Mouse (Mus musculus) hindbrain, embryonic 11.5 days (tissue): ENCODE data around the gene D6Ertd527e. TPM values are rescaled to one million over a fixed set of nuclear protein-coding genes. Genes with fewer than 3 reads are reported as not detected.
A peak's percentile ranks its signal among the peaks of the same experiment; 100 is the strongest.
"Not testable (repeated sequence)": the region's sequence is repeated elsewhere in the genome, so short reads cannot be mapped to it uniquely, and the experiment has no call there.

Source experiments
- ATAC-seq: fragments of 200-750 bp; cut with Nextera tagmentation; 2 replicates; pipeline ENCODE4 v1.8.0; 2017; ENCODE audit warnings: mild to moderate bottlenecking, moderate TSS enrichment, moderate library complexity; ENCODE audit not compliant: low FRiP score
- DNase-seq: peaks from one replicate; pipeline ENCODE4 v3.0.0-alpha.2; 2015; ENCODE audit warnings: low spot score
- H3K27ac ChIP-seq: fragments of 300-500 bp; sonication (generic); 2 replicates; pipeline ENCODE4 v1.5.1; 2014; ENCODE audit warnings: mild to moderate bottlenecking, low read depth, low read length
- H3K27me3 ChIP-seq: fragments of 300-500 bp; sonication (generic); 2 replicates; pipeline ENCODE4 v1.6.1; 2014; ENCODE audit warnings: mild to moderate bottlenecking, low read length, moderate library complexity, mixed read lengths; ENCODE audit not compliant: control insufficient read depth, insufficient read depth
- H3K36me3 ChIP-seq: fragments of 300-500 bp; sonication (generic); 2 replicates; pipeline ENCODE4 v1.6.1; 2014; ENCODE audit warnings: mild to moderate bottlenecking, low read length, moderate library complexity, mixed read lengths; ENCODE audit not compliant: control insufficient read depth, insufficient read depth
- H3K4me1 ChIP-seq: fragments of 300-500 bp; sonication (generic); replicated peaks from 2 replicates; pipeline ENCODE4 v1.6.1; 2014; ENCODE audit warnings: low read length, mixed read lengths; ENCODE audit not compliant: control insufficient read depth, insufficient read depth
- H3K4me2 ChIP-seq: fragments of 300-500 bp; sonication (generic); replicated peaks from 2 replicates; pipeline ENCODE4 v1.6.1; 2014; ENCODE audit warnings: mild to moderate bottlenecking, low read depth, low read length
- H3K4me3 ChIP-seq: fragments of 300-500 bp; sonication (generic); 2 replicates; pipeline ENCODE4 v1.5.1; 2014; ENCODE audit warnings: low read depth, low read length
- H3K9ac ChIP-seq: fragments of 300-500 bp; sonication (generic); 2 replicates; pipeline ENCODE4 v1.6.1; 2014; ENCODE audit warnings: low read depth, low read length
- H3K9me3 ChIP-seq: fragments of 300-500 bp; sonication (generic); 2 replicates; pipeline ENCODE4 v1.6.1; 2016; ENCODE audit warnings: low read length; ENCODE audit not compliant: control insufficient read depth
- WGBS: fragments of 180-500 bp; shearing (Covaris S2); extraction: QIAGEN DNeasy Blood & Tissue Kit; methylation state at CpG from one replicate; pipeline ENCODE4 v1.1.7; 2014; 5-methylcytosine and 5-hydroxymethylcytosine counted together
- polyA plus RNA-seq: library from polyadenylated mRNA; unstranded; fragments of >200 nt; fragmentation: Nextera tagmentation; extraction: Ambion mirVana; gene quantifications from 2 replicates; pipeline ENCODE4 v1.2.1, GENCODE M21; 2014

D6Ertd527e gene
- polyA plus RNA-seq, 1 experiment from 2014 or later = not detected

DNA sequence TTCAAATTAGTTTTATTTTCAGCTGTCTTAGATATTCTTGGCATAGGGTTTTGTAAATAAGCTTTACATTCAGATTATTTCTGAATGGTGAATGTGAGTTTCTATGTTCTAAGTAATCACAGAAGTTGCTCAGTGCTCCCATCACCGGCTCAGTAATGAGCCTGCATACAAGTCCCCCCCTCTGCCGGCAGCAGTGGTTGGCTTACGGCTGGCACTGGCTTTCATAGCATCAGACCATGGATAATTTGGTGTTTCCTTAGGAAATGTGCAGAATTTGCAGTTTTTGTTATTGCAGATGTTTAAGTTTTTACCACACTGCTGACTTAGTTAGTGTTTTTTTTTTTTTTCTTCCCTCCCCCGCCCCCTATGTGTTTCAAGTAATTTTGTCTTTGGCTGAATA is 25.1 kb upstream of the D6Ertd527e start:
- Histone ChIP-seq H3K4me1 (no peaks in the 10 kb centered on the region), H3K9me3 (no peaks in the 10 kb centered on the region), H3K4me3 (no peak overlapping the region), H3K9ac (no peak overlapping the region), H3K27me3 (no peaks in the 10 kb centered on the region), H3K27ac (no peak overlapping the region), H3K4me2 (no peak overlapping the region), H3K36me3 (no peaks in the 10 kb centered on the region)
- no peak for ATAC-seq
- DNase-seq = no peak
- WGBS = 92% methylated on average over 4 of the region's 4 CpGs

DNA sequence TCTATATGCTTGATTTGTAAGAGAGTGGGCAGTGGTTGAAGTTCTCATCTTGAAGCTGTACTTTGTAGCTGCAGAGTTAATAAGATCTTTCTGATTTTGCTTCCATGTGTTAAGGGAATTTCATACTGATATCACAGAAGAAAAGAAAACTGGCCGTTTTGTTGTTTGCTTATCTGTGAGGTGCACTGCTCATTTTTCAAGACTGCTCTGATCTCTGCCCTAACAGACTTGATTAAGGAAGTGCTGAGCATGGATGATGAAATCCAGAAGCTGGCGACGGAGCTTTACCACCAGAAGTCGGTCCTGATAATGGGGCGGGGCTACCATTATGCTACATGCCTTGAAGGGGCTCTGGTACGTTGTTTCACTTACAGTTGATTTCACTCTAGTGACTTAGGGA is 19.5 kb upstream of the D6Ertd527e start:
- Histone ChIP-seq H3K4me1 (no peaks in the 10 kb centered on the region), H3K4me2 (no peak overlapping the region), H3K9ac (no peak overlapping the region), H3K36me3 (0 out of 2 replicates have a peak, but pooled peaks cover 2% of the 10 kb centered on the region), H3K27ac (no peak overlapping the region), H3K4me3 (no peak overlapping the region), H3K9me3 (no peaks in the 10 kb centered on the region), H3K27me3 (no peaks in the 10 kb centered on the region)
- DNase-seq (no peak), ATAC-seq (no peak)
- 88% methylated on average over 6 of the region's 6 CpGs for WGBS

DNA sequence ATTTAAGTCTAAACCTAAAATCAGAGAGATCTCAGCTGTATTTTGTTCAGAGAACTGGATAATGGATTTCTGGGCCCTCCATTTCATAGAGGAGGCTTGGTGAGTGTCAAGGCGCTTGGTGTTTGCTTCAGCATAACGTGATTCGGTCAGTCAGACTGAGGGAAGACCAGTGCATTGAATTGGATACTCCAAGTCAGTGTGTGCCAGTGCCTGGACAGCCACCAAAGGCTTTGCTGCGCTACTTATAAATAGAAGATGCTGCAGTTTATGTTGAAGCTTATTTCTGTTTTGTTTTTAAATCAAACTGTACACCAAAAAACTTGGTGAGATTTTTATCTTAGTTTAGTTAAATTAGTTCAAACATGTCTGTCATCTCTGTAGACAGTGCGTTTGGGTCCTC is 16.2 kb upstream of the D6Ertd527e start:
- no peak overlapping the region for H3K9ac ChIP-seq
- H3K27me3 ChIP-seq = no peaks in the 10 kb centered on the region
- 0 out of 2 replicates have a peak, but pooled peaks cover 2% of the 10 kb centered on the region for H3K36me3 ChIP-seq
- H3K9me3 ChIP-seq = no peaks in the 10 kb centered on the region
- H3K27ac ChIP-seq = no peak overlapping the region
- DNase-seq (no peak), ATAC-seq (no peak)
- WGBS = 90% methylated on average over 5 of the region's 5 CpGs
- no peak overlapping the region for H3K4me3 ChIP-seq
- H3K4me1 ChIP-seq = no peaks in the 10 kb centered on the region
- no peak overlapping the region for H3K4me2 ChIP-seq

DNA sequence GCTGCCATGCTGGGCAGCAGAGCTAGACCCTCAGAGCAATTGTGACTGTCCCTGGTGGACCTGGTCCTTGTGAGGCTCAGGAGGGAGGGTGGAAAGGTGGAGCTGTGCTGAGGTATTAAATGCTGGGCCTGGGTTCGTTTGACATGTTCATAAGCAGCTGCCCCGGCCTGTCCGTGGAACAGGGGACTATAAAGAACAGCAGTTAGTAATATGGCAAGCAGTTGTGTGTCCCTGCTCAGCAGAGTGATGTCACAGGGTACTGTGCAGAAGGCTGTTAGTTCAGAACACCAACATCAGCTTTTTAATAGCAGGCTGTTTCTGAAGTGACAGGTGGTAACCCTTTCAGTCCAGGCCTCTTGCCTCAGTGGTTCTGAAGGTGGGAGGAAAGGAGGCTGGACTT is 13.7 kb upstream of the D6Ertd527e start:
- H3K27ac ChIP-seq = no peak overlapping the region
- DNase-seq = no peak
- no peak overlapping the region for H3K4me2 ChIP-seq
- H3K4me1 ChIP-seq = no peaks in the 10 kb centered on the region
- no peak for ATAC-seq
- 88% methylated on average over 3 of the region's 3 CpGs for WGBS
- H3K27me3 ChIP-seq = no peaks in the 10 kb centered on the region
- H3K9me3 ChIP-seq = no peaks in the 10 kb centered on the region
- no peak overlapping the region for H3K9ac ChIP-seq
- H3K36me3 ChIP-seq = 0 out of 2 replicates have a peak, but pooled peaks cover 2% of the 10 kb centered on the region
- no peak overlapping the region for H3K4me3 ChIP-seq

DNA sequence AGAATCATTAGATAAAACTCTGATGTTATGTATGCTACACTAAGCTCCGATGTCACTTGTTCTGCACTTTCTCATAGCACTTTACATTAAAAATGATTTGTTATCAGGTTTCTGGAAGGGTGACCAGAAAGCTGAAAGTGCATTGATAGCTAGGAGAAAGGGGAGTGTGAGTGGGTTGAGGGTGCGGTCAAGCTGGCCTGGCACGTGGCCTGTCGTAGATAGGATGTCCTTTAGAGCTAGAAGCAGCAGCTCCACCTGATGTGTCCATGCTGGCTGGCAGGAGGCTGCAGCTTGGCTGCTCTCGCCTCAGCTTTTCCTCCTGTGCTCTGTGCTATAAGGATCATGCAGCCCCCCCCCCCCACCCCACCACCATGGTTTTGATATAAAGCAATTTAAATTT is 12.1 kb upstream of the D6Ertd527e start:
- DNase-seq = no peak
- H3K4me1 ChIP-seq = no peaks in the 10 kb centered on the region
- 94% methylated on average over 5 of the region's 5 CpGs for WGBS
- no peak overlapping the region for H3K4me2 ChIP-seq
- H3K27me3 ChIP-seq = no peaks in the 10 kb centered on the region
- ATAC-seq = no peak
- H3K36me3 ChIP-seq = no peaks in the 10 kb centered on the region
- H3K4me3 ChIP-seq = no peak overlapping the region
- no peaks in the 10 kb centered on the region for H3K9me3 ChIP-seq
- H3K27ac ChIP-seq = no peak overlapping the region
- H3K9ac ChIP-seq = no peak overlapping the region

DNA sequence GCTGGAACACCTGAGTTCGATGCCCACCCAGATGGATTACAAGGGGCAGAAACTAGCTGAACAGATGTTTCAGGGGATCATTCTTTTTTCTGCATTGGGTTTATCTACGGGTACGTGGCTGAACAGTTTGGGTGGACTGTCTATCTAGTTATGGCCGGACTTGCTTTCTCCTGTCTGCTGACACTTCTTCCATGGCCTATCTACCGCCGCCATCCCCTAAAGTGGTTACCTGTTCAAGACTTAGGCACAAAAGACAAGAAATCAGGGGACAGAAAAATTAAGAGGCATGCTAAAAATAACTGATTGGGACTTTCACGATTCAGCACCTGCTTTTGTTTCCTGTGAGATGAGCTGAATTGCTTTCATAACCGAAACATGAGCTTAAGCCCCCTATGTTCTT is 10.9 kb upstream of the D6Ertd527e start:
- WGBS = 92% methylated on average over 8 of the region's 8 CpGs
- H3K9ac ChIP-seq = not testable (repeated sequence)

GRCm38 (mm10) chr6:87099261-87099660 is 5.3 kb upstream of the D6Ertd527e start:
- no peaks in the 10 kb centered on the region for H3K36me3 ChIP-seq
- H3K27ac ChIP-seq = no peak overlapping the region
- 13% methylated on average over 3 of the region's 3 CpGs for WGBS
- no peak for ATAC-seq
- H3K27me3 ChIP-seq = no peaks in the 10 kb centered on the region
- no peaks in the 10 kb centered on the region for H3K9me3 ChIP-seq
- DNase-seq = peak; percentile 20
- no peak overlapping the region for H3K4me3 ChIP-seq
- H3K9ac ChIP-seq = no peak overlapping the region
- H3K4me1 ChIP-seq = 0 out of 2 replicates have a peak, but pooled peaks cover 3% of the 10 kb centered on the region
- H3K4me2 ChIP-seq = no peak overlapping the region

More for the DNA sequence above, 10.9 kb upstream of the D6Ertd527e start:
- not testable (repeated sequence) for H3K4me3 ChIP-seq, H3K27me3 ChIP-seq, H3K9me3 ChIP-seq, ATAC-seq, H3K36me3 ChIP-seq, DNase-seq, H3K4me2 ChIP-seq, H3K27ac ChIP-seq, H3K4me1 ChIP-seq

DNA sequence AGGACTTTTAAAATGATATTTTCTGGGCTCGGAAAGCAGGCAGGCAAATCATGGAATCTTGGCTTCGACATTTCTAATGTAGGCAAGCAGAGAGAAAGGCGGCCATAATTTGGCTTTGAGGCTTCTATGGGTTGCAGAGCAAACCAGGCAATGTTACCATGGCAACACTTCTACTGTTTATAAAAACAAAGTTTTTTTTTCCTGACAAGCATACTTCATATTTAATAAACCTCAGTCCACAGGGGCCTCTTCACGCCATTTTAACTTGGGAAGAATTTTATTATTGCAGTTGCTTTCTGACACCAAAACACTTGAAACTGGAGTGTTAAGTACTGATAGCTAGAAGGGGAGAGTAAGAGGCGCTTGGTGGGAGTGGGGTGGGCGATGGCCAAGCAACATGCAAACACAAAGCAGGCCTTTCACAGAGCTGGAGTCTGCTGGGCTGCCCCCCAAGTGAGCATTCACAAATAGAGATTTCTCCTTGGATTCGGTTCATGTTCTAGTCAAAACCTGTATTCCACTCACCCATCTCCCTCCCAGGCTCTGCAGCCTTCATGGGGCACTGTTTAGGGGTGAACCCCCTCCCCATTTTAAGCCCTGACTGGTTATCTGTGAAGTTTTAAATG is 4.8 kb upstream of the D6Ertd527e start:
- Histone ChIP-seq H3K9me3 (no peaks in the 10 kb centered on the region), H3K4me3 (no peak overlapping the region), H3K9ac (no peak overlapping the region), H3K36me3 (no peaks in the 10 kb centered on the region), H3K4me2 (no peak overlapping the region), H3K4me1 (0 out of 2 replicates have a peak, but pooled peaks cover 3% of the 10 kb centered on the region), H3K27ac (no peak overlapping the region), H3K27me3 (no peaks in the 10 kb centered on the region)
- no peak for DNase-seq
- ATAC-seq = no peak
- WGBS = 55% methylated on average over 7 of the region's 7 CpGs

DNA sequence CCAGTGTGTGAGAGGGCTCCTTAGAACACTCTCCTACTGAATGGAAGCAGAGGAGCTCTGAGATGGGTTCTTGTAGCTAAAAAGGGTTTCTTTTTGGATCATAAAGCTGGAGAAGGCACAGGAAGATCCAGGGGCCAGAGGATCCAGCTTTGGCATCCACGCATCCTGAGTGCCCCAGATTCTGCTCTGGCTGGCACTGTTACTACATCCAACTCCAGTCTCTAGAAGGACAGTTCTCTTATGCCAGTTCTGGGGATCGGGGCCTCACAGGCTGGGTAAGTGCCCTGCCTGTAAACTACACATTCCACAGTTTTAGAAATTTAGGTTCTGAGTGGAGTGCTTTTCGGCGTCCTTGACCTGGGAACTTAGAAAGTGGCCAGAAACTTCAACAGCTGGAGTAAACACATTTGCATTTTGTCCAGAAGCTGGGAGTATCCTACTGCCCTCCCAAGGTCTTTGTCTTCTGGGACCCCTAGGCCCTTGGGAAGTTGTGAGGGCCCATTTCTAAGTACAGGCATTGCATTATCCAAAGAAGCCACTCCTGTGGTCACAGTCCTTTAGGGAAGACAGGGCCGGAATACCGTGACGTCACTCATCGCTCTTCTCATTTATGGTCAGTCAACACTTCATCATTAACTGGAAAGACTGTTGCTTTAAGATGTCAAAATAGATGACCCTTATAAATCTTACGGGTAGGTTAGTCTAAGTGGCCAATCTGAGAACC is 4.1 kb upstream of the D6Ertd527e start:
- Histone ChIP-seq H3K4me2 (no peak overlapping the region), H3K4me1 (0 out of 2 replicates have a peak, but pooled peaks cover 3% of the 10 kb centered on the region), H3K9ac (no peak overlapping the region), H3K9me3 (no peaks in the 10 kb centered on the region), H3K27ac (no peak overlapping the region), H3K27me3 (no peaks in the 10 kb centered on the region), H3K4me3 (no peak overlapping the region), H3K36me3 (no peaks in the 10 kb centered on the region)
- ATAC-seq = no peak
- 93% methylated on average over 9 of the region's 9 CpGs for WGBS
- DNase-seq = no peak
